Mouse (Mus musculus) natural killer cell, adult 2 months (primary cell): ENCODE data around the gene Lpcat3.

Experiments used
- DNase-seq, 2 experiments: peaks; one replicate each; pipeline ENCODE4 v3.0.0; 2022; ENCODE audit warnings: low spot score in 2 of 2

The Lpcat3 gene

DNA sequence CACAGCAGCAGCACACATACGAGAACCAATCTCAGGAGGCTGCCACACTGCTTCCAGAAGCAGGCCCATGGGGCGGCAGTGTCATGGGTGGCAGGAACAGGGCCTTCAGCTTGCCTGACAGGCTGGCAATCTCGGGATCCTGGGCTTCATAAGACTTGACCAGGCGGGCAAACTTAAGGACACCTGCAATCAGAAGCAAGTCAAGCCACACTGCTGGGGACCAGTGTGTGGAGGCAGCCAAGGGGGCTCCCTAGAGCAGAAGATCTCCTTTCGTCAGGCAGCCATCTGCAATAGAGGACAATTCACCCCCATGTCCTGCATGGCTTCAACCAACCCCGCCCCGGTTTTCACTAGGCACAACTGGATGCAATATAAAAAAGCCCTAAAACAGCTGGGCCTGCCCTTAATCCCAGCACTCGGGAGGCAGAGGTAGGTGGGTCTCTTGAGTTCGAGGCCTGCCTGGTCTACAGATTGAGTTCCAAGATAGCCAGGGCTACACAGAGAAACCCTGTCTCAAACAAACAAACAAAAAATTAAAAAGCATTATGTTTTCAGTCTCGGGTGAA lies 76.5 kb downstream of the Lpcat3 start:
- DNase-seq, result no peak

DNA sequence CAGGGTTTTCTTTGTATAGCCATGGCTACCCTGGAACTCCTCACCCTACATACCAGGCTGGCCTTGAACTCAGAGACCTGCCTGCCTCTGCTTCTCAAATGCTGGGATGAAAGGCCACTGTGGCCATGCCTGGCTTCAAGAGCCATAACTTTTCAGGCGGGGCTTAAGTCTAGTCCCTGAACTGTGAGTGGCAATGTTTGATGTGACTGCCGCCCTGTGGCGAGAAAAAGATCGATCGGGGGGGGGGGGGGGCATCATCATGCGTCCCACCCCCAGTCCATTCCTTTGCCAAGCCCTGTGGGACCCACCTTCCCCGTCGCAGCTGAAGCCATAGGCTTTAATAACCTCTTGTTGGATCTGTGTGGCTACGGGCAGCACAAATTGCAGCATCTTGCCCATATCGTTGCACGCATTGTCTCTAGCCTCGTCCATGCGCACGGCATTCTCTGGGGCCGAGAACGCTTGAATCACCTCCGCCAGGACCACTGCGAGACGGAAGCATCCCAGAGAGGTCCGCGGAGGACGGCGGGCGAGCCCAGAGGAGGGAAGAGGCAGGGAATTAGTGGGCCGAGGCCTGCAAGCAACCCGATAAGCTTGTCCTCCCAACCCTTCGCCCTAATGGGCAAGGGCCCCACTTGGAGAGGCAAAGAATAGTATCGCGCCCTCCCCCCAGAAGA lies 77.5 kb downstream of the Lpcat3 start:
- DNase-seq, result no peak

DNA sequence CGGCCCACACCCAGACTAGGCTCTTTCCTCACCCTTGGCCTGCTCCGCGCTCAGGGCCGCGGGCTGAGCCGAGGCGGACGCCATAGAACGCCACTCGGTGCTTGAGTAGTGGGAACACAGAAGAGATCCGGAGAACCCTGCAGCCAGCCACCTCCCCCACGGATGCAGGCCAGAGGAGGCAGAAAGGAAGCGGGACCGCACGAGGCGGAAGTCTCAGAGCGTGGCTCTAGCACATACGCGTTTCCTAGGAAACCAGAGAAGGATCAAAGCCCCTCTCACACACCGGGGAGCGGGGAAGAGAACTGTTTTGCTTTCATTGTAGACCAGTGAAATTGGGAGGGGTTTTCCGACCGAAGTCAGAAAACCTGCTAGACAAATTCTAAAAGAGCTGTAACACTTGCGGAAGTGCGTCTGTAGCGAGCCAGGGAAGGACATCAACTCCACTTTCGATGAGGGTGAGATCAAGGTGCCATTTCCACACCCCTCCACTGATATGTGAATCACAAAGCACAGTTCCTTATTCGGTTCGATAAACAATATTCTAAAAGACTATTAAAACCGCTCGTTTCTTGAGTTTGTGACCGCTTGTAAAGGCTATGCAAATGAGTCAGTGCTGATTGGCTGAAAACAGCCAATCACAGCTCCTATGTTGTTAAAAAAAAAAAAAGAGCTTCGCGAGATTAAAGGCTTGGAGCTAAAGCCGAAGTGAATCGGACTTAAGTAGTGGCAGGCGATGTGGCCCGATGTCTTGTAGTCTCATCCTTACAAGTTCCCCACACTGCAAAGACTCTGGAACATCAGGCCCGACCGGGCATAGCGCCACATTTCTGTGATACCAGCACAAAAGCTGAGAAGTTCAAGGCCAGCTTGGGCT lies 78.3 kb downstream of the Lpcat3 start, which contains the start of gene Grcc10:
Grcc10 (minus strand) TSS at position 487 of the 874 bp plus-strand sequence.
- DNase-seq, result peak; percentile 89 to 93

DNA sequence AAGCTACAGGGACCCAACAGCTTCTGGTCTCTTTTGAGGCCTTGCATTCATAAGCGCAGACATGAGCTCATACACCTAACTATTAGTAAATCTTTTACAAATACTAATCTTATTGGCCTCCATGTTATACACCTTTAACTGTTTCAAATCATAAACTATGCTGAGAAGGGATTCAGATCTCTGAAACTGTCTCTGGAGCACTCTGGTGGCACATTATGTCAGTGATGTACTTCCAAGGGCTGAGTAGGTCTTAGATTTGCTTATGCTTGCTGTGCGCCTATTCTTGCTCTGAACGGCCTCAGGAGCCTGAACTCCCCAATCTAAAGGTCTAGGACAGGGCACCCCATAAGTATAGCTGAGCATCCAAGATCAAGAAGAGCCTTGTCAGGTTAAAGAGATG lies 79.0 kb downstream of the Lpcat3 start:
- no peak for DNase-seq

DNA sequence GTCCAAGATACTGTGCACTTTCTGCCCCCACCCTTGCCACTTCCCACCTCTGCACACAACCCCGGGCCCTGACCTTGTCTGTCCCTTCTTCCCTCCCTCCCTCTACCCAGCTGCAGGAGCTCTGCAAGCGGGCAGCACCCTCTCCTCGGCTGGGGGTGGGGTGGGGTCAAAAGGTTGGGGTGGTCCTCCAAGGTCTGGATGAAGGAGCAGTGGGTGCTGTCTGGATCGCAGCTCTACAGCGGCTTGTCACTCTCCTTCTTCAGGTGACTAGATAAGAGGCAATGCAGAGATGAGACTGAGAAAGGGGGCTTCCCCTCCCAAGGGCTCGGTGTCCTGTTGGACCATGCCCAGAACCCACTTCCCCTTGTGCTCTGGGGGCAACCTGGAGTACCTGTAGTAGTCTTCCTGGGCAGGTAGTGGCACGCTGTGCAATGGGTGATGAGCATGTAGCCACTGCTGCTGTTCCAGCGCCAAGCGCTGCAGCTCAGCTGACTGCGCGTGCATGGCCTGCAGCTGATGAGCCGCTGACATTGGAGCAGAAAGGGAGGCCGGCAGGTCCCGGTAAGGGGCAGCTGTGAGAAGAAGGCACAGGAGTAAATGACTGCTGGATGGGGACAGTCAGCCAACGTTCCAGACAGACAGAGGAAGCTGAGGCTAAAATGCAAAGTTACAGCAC lies 80.2 kb downstream of the Lpcat3 start:
- DNase-seq, result no peak

DNA sequence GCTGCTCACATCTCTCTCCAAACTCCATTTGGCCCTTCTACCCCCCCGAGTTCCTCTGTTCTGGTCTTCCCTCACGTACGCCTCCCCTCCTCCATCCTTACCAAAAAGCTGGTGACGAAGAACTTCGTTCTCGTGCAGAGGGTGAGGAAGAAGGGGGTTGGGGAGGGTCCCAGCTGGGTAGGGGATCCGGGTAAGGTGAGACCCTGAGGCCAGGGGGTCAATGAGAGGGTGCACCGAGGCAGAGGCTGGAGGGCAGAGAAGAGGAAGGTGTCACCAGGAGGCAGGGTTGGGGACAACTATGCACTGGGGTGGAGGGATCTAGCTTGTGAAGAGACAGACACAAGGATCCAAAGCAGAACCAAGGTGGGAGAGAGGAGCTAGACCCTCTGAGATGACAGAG lies 80.8 kb downstream of the Lpcat3 start:
- no peak for DNase-seq

DNA sequence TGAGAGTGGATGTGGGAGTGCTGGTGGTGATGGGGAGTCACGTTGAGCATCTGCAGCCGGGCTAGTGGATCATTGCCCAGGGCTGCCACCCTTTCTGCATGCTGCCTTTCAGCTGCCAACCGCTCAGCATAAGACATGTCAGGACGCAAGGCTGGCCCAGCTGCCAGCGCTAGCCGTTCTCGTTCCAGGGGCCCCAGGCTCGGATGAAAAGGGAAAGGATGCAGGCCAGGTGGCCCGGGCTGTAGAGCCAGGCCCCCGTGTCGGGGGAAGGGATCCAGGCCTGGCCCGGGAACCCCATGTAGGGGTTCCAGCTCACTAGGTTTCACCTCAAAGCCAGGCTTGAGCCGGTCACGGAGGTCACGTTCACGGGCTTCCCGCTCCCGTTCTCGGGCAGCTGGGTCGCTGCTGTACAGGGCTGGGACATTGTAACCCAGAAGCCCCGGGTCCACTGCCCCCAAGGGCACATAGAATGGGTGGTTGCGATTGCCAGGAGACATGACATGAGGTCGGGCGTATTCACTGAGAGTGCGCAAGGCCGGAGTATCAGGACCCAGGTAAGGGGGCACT lies 82.0 kb downstream of the Lpcat3 start:
- no peak for DNase-seq

DNA sequence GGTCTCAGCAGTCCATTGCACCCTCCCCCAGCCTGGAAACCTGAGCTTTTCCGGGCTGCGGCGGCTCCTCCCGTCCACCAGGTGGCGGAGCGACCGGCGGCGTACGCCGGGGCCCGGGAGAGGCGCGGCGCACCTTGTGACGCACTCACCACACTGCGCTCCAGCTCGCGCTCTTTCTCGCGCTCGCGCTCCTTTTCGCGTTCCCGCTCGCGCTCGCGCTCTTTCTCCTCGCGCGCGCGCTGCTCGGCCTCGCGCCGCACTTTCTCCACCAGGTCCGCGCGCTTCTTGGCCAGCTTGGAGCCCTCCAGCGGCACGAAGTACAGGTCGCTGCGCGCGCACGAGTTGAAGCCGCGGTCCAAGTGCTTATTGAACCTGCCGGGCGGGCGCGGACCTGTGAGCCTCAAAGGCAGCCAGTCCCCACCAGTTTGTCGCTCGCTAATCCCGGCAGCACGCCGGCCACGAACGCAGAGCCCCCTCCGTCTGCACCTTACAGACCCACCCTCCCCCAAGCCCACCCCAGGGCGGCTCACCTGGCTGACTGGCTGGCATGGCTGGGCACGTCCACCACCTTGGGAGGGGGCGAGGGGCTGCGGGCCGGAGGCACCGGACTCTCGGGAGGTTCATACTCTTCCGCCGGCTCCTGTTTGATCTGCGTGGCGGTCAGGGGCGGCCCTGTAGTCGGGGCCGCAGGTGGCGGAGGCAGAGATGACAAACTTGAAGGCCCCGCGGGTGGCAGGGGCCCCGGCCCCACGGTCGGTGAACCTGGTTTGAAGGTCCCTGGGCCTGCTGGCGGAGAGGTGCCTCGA lies 82.9 kb downstream of the Lpcat3 start:
- DNase-seq, result peak; percentile 93 to 95

DNA sequence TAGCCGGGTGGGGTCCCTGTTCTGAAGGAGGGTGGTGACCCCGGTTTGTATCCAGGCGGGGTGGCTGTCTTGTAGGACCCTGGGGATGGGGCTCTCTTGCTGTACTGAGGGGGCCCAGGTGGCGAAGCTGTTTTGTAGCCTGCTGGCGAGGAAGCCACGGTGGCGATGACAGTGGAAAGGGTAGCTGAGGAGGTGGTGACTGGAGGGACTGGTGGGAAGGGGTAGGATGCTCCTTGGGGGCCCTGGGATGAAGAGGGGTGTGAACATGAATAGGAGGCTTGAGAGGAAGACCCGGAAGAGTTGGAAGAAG lies 83.4 kb downstream of the Lpcat3 start:
- DNase-seq, result no peak

DNA sequence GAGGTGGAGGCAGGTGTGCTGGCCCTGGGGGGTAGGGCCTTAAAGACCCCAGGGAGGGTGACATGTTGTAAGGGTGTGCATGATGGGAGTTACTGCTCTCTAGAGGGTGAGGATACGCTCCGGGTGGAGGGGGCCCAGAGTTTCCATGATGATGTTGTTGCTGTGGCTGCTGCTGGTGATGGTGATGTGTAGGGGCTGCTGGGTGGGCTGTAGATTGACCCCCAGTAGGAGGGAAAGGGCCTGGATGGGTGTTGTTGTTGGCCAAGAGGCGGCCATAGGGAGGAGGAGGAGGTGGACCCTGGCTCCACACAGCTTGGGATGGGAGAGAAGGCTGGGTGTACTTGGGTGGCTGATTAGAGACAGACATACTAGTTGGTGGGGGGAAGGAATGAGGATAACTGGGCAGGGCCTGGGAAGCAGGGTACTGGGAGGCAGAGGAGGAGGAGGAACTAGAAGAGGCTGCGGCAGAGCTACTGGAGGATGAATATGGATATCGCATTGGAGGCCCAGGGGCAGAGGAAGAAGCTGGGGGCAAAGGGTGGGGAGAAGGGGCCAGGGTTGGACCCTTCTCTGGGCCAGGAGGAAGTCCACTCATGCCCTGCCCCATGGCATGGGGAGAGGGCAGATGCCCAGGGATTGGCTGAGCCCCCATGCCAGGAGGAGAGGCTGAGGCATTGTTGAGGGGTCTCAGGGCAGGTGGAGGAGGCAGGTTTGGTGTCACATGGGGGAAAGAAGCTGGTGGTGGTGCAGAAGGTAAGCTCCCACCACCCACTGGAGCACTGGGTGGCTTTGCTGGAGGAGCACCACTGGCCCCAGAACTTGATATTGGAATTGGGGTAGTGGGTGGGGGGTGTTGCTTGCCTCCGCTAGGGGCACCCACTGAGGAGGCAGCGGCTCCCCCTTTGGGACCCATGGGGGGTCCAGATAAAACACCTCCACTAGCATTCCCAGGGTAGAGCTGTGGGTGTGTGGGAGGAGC lies 84.1 kb downstream of the Lpcat3 start:
- DNase-seq, result no peak

DNA sequence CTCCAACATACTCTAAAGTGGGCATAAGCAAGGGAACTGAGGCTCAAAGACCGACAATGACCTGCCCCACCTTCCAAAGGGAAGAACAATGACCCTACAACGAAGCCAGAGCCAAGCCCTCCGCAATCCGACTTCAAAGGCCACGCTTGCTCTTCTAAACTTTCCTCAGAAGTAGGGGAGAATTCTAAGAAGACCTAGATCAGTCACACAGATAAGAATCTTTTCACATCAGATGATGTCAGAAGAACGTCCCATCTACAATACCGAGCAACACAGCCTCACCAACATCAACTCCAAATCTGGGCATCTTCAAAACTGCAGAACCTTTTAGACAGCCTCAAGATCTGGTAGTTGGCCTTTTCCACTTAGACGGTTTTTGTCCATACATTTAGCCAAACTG lies 87.6 kb downstream of the Lpcat3 start:
- DNase-seq, result no peak

DNA sequence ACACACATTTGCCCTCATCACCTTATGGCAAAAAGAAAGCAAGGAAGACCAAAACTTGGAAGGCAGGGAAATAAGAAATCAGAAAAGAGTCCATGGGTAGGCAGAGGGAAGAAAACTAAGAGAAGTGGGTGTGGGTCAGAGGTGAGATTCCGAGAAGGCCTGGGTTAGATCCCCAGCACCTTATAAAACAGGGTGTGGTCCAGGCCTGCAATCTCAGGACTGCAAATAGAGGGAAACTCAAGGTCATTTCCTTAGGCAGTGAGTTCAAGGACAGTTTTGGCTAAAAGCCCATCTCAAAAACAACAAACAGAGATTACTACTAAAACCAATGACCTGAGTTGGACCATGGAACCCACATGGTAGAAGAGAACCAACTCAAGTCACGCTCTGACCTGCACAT lies 91.0 kb downstream of the Lpcat3 start:
- no peak for DNase-seq
